Mouse (Mus musculus) embryonic facial prominence, embryonic 11.5 days (tissue): ENCODE measurements around the gene Pop4. TPM values are rescaled to one million over a fixed set of nuclear protein-coding genes. Genes with fewer than 3 reads are reported as not detected.

Experiments
- ATAC-seq: fragments of 200-750 bp; cut with Nextera tagmentation; replicated peaks from 2 replicates; pipeline ENCODE4 v1.8.0; 2017; ENCODE audit warnings: low read depth; ENCODE audit not compliant: insufficient number of reproducible peaks, low FRiP score, low TSS enrichment
- DNase-seq: peaks from one replicate; pipeline ENCODE4 v3.0.0-alpha.2; 2015; ENCODE audit warnings: low spot score
- H3K27ac ChIP-seq: fragments of 300-500 bp; sonication (generic); replicated peaks from 2 replicates; pipeline ENCODE4 v1.5.1; 2014; ENCODE audit warnings: mild to moderate bottlenecking, low read depth, low read length, control low read depth
- H3K27me3 ChIP-seq: fragments of 300-500 bp; sonication (generic); 2 replicates; pipeline ENCODE4 v1.6.1; 2014; ENCODE audit warnings: mild to moderate bottlenecking, low read length, moderate library complexity, mixed read lengths; ENCODE audit not compliant: control insufficient read depth, insufficient read depth
- H3K36me3 ChIP-seq: fragments of 300-500 bp; sonication (generic); replicated peaks from 2 replicates; pipeline ENCODE4 v1.6.1; 2014; ENCODE audit warnings: low read depth, mild to moderate bottlenecking, low read length, moderate library complexity, mixed read lengths; ENCODE audit not compliant: control insufficient read depth, insufficient read depth
- H3K4me1 ChIP-seq: fragments of 300-500 bp; sonication (generic); 2 replicates; pipeline ENCODE4 v1.6.1; 2014; ENCODE audit warnings: low read length, mixed read lengths; ENCODE audit not compliant: control insufficient read depth, insufficient read depth
- H3K4me2 ChIP-seq: fragments of 300-500 bp; sonication (generic); 2 replicates; pipeline ENCODE4 v1.6.1; 2014; ENCODE audit warnings: low read depth, mild to moderate bottlenecking, control low read depth, low read length, moderate library complexity
- H3K4me3 ChIP-seq: fragments of 300-500 bp; sonication (generic); 2 replicates; pipeline ENCODE4 v1.5.1; 2014; ENCODE audit warnings: low read depth, low read length, control low read depth
- H3K9ac ChIP-seq: fragments of 300-500 bp; sonication (generic); replicated peaks from 2 replicates; pipeline ENCODE4 v1.6.1; 2014; ENCODE audit warnings: mild to moderate bottlenecking, control low read depth, low read length
- H3K9me3 ChIP-seq: fragments of 300-500 bp; sonication (generic); replicated peaks from 2 replicates; pipeline ENCODE4 v1.6.1; 2016; ENCODE audit warnings: mild to moderate bottlenecking, low read length, inconsistent platforms, mixed read lengths; ENCODE audit not compliant: control insufficient read depth
- WGBS: fragments of 180-500 bp; shearing (Covaris S2); extraction: QIAGEN DNeasy Blood & Tissue Kit; methylation state at CpG from one replicate; pipeline ENCODE4 v1.1.7; 2014; 5-methylcytosine and 5-hydroxymethylcytosine counted together
- polyA plus RNA-seq: library from polyadenylated mRNA; unstranded; fragments of >200 nt; fragmentation: Nextera tagmentation; extraction: Ambion mirVana; gene quantifications from 2 replicates; pipeline ENCODE4 v1.2.1, GENCODE M21; 2014

Gene Pop4
- polyA plus RNA-seq, 1 experiment from 2014 or later: 109 TPM

GRCm38 (mm10) chr7:38227900-38228298 lies 43.3 kb downstream of the Pop4 start, which contains the start of gene Plekhf1:
TSS of gene Plekhf1 (minus strand) at chr7:38228016.
- Histone ChIP-seq H3K4me3 (peak within 1 kb of the TSS; percentile 51), H3K4me2 (peak within 1 kb of the TSS; percentile 88), H3K36me3 (no peaks in the 10 kb centered on the region), H3K4me1 (no peaks in the 10 kb centered on the region), H3K27me3 (peaks cover 4% of the 10 kb centered on the region), H3K27ac (peak within 1 kb of the TSS; percentile 53; the same call in 1 of the 2 replicates), H3K9ac (peak within 1 kb of the TSS; percentile 50), H3K9me3 (no peaks in the 10 kb centered on the region)
- ATAC-seq (peak; percentile 93), DNase-seq (peak; percentile 96)
- WGBS: under 1% methylated on average over 36 of the region's 36 CpGs

DNA sequence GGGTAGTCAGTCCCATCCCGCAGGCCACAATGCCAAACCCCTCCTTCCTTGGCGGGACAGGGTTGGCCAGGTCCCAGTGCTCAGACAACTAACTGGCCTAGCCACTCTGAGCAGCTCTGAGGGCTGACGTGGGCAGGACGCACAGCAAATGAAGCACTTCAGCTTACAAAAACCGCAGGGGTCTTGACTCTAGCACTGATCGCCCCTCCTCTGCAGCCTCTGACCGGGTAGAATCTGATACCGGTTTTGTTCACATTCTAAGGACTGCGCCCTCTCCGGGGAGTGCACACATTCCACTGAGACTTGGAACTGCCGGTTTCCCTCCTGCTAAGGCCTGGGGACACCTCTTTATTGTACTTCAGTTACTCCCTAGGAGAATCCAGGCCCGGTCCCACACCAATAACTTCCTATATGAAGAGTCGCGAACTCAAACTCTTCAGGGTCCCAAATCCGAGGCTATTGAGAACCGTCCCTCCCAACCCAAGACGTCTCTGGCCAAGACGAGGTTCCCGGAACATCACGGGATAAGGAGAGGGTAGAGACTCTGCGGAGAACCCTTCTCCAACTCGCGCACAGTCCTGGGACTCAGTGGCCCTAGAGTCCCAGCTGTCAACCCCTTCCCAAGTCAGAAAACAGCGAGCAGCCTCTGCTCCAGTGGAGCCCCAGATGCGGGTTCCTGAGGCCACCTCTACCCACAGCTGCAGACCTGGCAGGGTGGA lies 43.9 kb downstream of the Pop4 start:
- peak overlapping the region; percentile 53; the same call in 1 of the 2 replicates for H3K27ac ChIP-seq

DNA sequence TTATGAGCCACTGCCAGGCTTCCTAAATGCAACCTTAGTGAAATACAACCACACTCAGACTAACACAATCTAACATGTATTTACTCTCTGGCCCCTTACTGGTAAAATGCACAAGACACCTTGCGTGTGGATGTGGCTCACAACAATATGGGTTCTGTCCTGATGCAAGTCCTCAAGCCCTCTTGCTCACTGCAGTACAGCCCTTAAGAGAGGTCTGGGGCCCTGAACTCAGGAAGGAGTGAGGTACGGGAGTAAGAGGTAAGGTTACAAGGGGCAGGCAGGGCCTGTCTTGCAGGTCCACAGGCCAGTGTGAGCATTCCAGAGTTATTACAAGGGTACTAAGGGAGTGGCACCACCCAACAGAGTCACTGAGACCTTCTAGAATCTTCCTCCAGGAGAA lies 45.0 kb downstream of the Pop4 start:
- Histone ChIP-seq H3K27me3 (peaks cover 4% of the 10 kb centered on the region), H3K9me3 (no peaks in the 10 kb centered on the region), H3K4me1 (no peaks in the 10 kb centered on the region), H3K4me2 (no peak overlapping the region), H3K9ac (no peak overlapping the region), H3K27ac (no peak overlapping the region), H3K36me3 (0 out of 2 replicates have a peak, but pooled peaks cover 2% of the 10 kb centered on the region), H3K4me3 (no peak overlapping the region)
- ATAC-seq: no peak
- no peak for DNase-seq
- 66% methylated on average over 2 of the region's 2 CpGs for whole genome bisulfite sequencing

More for the DNA sequence above, 43.9 kb downstream of the Pop4 start:
- WGBS: under 1% methylated on average over 25 of the region's 25 CpGs
- H3K4me1 ChIP-seq: no peaks in the 10 kb centered on the region
- H3K27me3 ChIP-seq: peaks cover 4% of the 10 kb centered on the region
- H3K4me2 ChIP-seq: peak overlapping the region; percentile 88
- peak overlapping the region; percentile 50 for H3K9ac ChIP-seq
- peak overlapping the region; percentile 51 for H3K4me3 ChIP-seq
- peak; percentile 61 for ATAC-seq
- H3K36me3 ChIP-seq: no peaks in the 10 kb centered on the region
- peak; percentile 74 for DNase-seq
- no peaks in the 10 kb centered on the region for H3K9me3 ChIP-seq

DNA sequence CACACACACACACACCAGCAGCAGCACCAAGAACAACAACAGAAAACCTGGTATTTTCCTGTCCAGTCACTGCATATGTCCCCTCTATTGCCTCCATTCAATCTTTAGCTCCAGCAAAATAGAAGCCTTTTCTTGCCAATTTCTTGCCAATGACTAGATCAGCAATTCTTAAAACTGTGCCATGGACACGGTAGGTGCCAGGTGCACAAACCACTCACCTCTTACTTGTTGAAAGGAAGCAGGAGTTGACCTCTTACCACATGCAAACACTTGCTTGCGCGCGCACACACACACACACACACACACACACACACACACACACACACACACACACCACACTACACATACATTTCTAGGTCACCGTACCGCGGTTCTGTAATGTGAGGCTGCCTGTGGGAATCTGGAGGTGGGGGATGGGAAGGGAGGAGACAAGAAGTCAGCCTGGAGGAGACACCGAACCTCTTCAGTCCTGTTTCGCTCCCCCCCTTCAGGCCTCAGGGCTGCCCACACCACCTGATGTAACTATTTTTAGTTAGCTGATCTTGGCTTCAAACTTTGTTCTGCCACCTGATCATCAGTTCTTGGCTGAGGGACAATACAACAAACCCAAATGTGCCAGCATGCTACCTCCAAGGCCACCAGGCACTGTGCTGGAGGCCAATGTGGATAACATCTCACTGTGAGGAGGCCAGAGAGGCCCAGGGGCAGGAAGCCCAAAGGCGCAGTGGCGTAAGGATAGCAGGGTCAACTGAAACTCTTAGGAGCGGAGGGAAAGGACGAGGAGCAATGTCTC lies 46.5 kb downstream of the Pop4 start:
- Histone ChIP-seq H3K4me1 (no peaks in the 10 kb centered on the region), H3K27me3 (no peaks in the 10 kb centered on the region), H3K9me3 (no peaks in the 10 kb centered on the region), H3K36me3 (0 out of 2 replicates have a peak, but pooled peaks cover 2% of the 10 kb centered on the region), H3K27ac (no peak overlapping the region), H3K4me2 (no peak overlapping the region), H3K4me3 (no peak overlapping the region), H3K9ac (no peak overlapping the region)
- DNase-seq: no peak
- 85% methylated on average over 13 of the region's 13 CpGs for WGBS
- ATAC-seq: no peak

- 0 out of 2 replicates have a peak, but pooled peaks cover 2% of the 10 kb centered on the region for H3K36me3 ChIP-seq
- H3K4me1 ChIP-seq: no peaks in the 10 kb centered on the region
- H3K27ac ChIP-seq: no peak overlapping the region
- no peaks in the 10 kb centered on the region for H3K27me3 ChIP-seq
- H3K9ac ChIP-seq: no peak overlapping the region
- no peak overlapping the region for H3K4me3 ChIP-seq
- ATAC-seq: no peak
- DNase-seq: no peak
- no peaks in the 10 kb centered on the region for H3K9me3 ChIP-seq
- WGBS: 91% methylated on average over 7 of the region's 7 CpGs
- H3K4me2 ChIP-seq: no peak overlapping the region
These were observed 50.4 kb downstream of the Pop4 start for GRCm38 (mm10) chr7:38220866-38221265.

DNA sequence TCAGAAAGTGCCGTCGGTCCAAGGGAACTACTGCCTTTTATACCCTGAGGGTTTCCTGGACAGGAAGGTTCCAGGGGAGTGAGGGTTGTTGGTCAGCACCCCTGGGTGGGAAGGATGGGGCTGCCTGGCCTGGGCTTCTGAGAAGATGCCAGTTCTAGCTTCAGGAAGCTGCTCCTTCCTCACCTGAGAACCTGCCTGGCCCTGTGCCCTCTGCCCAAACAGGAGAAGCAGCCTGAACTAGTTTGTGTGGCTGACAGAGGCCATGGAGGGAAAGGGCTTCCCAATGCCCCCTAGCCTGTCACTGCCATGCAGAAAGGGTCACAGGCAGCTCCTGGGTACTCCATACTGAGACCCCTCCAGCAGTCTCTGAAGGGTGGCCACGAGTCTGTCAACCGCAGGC lies 51.7 kb downstream of the Pop4 start:
- no peak overlapping the region for H3K4me3 ChIP-seq
- no peaks in the 10 kb centered on the region for H3K9me3 ChIP-seq
- ATAC-seq: no peak
- H3K4me1 ChIP-seq: no peaks in the 10 kb centered on the region
- 0 out of 2 replicates have a peak, but pooled peaks cover 2% of the 10 kb centered on the region for H3K36me3 ChIP-seq
- no peak overlapping the region for H3K4me2 ChIP-seq
- H3K27me3 ChIP-seq: no peaks in the 10 kb centered on the region
- WGBS: 86% methylated on average over 4 of the region's 4 CpGs
- DNase-seq: no peak
- H3K27ac ChIP-seq: no peak overlapping the region
- H3K9ac ChIP-seq: no peak overlapping the region

GRCm38 (mm10) chr7:38218631-38219367 lies 52.4 kb downstream of the Pop4 start:
- 0 out of 2 replicates have a peak, but pooled peaks cover 2% of the 10 kb centered on the region for H3K36me3 ChIP-seq
- H3K4me2 ChIP-seq: no peak overlapping the region
- ATAC-seq (no peak), DNase-seq (no peak)
- no peaks in the 10 kb centered on the region for H3K27me3 ChIP-seq
- H3K9ac ChIP-seq: no peak overlapping the region
- H3K27ac ChIP-seq: no peak overlapping the region
- WGBS: 78% methylated on average over 8 of the region's 8 CpGs
- no peak overlapping the region for H3K4me3 ChIP-seq
- H3K9me3 ChIP-seq: no peaks in the 10 kb centered on the region
- H3K4me1 ChIP-seq: no peaks in the 10 kb centered on the region
